Mouse (Mus musculus): ENCODE results near the gene Gm10392.

GRCm38 (mm10) chr11:77506273-77506672 lies 12.7 kb downstream of the Gm10392 start:
- TF ChIP-seq CTCF (IDR thresholded peaks at IDR 0.05; ENCODE audit: low read depth): no peak
- no peak for TF ChIP-seq EP300 (IDR thresholded peaks at IDR 0.05; ENCODE audit: low read depth)
